Mouse (Mus musculus): ENCODE measurements at regions not wholly inside any gene's neighbourhood (a gene's known extent, or its start where the extent isn't known, plus 50 kb on each side); places are given as distances from the start of the nearest gene placed in this dataset.
A peak's percentile ranks its signal among the peaks of the same experiment; 100 is the strongest.

- no peak for DNase-seq (ENCODE audit: extremely low read depth, insufficient read length, low spot score)
Observed at GRCm38 (mm10) chr10:17485049-17485449, 238.0 kb upstream of the Cited2 start.

GRCm38 (mm10) chr10:17485515-17485914 lies 237.5 kb upstream of the Cited2 start:
- DNase-seq (ENCODE audit: extremely low read depth, insufficient read length, low spot score) = no peak

GRCm38 (mm10) chr10:17486011-17486410 lies 237.0 kb upstream of the Cited2 start:
- no peak for DNase-seq (ENCODE audit: extremely low read depth, insufficient read length, low spot score)

DNA sequence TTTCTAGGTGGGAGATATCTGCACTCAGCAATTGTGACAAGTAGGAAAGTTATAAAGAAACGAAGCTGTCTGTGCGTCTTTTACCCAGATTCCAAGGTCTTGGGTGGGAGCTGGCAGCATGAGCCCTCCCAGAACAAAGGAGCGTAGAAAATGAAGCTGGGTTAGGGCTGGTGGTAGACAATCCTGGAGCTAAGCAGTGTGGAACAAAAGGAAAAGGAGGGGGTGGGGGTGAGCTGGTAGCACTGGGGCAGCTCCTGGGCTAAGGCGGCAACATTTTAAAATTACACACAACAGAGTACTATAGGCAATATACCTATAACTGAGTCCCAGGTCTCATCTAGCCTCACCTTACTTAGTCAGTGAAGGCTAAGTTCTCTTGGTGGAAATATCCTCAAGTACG lies 235.6 kb upstream of the Cited2 start:
- DNase-seq (ENCODE audit: extremely low read depth, insufficient read length, low spot score) = no peak

GRCm38 (mm10) chr10:17491611-17492305 lies 231.3 kb upstream of the Cited2 start:
- no peak for DNase-seq (ENCODE audit: extremely low read depth, insufficient read length, low spot score)

GRCm38 (mm10) chr10:17493137-17493536 lies 229.9 kb upstream of the Cited2 start:
- no peak for DNase-seq (ENCODE audit: extremely low read depth, insufficient read length, low spot score)

DNA sequence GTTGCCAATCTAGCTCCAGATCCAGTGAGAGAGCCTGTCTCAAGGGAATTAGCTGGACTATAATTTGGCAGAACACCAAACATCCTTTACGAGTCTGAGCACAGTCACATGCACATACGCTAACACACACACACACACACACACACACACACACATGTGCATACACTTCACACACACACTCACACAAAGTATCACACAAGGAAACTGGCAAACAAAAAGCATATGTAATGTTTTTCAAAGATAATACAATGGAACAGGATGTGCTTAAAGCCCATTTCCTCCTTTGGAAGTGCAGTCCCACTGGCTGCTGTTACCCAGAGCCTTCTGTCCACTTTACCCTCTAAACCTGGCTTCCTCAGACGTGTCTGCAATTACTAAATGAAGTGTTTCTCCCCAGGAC lies 226.2 kb upstream of the Cited2 start:
- no peak for DNase-seq (ENCODE audit: extremely low read depth, insufficient read length, low spot score)

- no peak for DNase-seq (ENCODE audit: extremely low read depth, insufficient read length, low spot score)
Observed at GRCm38 (mm10) chr10:17510626-17511193, 212.3 kb upstream of the Cited2 start.

DNA sequence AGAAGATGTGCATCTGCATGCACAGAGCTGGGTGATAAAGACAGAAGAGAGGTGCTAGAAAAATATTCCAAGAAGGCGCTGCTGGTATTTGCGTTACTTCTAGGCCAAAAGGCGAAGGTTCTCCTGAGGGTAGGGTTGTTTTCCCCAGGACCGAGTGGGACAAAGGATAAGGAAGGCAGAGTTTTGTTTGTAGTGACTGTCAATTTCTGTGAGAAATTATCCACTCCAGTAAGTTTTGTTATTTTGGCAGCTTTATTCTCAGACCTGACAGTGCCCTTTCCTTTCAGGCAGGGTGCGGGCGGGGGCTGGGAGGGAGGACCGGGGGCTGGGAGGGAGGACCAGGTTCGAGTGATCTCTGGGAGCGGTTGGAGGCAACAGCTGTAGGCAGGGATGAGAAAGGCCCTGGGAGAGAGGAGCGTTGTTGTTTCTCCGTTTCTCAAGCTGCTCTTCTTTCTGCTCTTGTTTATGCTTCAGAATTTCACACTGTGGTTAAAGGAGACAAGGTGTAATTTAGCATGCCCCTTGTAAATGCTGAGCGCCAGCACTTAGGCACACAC lies 211.2 kb upstream of the Cited2 start:
- DNase-seq (ENCODE audit: extremely low read depth, insufficient read length, low spot score) = no peak

DNA sequence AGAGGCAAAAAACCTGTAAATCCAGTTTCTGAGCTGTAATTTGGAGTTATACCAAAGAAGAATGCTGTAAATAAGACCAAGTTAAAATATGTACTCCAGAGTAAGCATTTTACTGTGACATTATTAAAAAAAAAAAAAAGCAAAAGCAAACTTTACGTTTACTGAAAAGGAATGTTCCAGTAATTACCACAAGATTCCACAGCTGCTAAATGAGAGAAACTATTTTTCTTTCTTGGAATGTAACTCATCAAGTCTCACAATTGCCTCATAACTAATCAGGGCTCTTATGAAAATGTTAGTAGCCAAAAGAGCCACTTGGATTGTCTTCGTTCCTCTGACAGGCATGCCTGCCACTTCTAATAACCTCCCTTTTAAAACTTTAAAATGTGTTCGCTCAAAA lies 210.5 kb upstream of the Cited2 start:
- DNase-seq (ENCODE audit: extremely low read depth, insufficient read length, low spot score) = no peak

- no peak for DNase-seq (ENCODE audit: extremely low read depth, insufficient read length, low spot score)
Observed at GRCm38 (mm10) chr10:17513756-17514155, 209.3 kb upstream of the Cited2 start.

- DNase-seq (ENCODE audit: extremely low read depth, insufficient read length, low spot score) = no peak
Observed at GRCm38 (mm10) chr10:17516068-17516467, 206.9 kb upstream of the Cited2 start.

DNA sequence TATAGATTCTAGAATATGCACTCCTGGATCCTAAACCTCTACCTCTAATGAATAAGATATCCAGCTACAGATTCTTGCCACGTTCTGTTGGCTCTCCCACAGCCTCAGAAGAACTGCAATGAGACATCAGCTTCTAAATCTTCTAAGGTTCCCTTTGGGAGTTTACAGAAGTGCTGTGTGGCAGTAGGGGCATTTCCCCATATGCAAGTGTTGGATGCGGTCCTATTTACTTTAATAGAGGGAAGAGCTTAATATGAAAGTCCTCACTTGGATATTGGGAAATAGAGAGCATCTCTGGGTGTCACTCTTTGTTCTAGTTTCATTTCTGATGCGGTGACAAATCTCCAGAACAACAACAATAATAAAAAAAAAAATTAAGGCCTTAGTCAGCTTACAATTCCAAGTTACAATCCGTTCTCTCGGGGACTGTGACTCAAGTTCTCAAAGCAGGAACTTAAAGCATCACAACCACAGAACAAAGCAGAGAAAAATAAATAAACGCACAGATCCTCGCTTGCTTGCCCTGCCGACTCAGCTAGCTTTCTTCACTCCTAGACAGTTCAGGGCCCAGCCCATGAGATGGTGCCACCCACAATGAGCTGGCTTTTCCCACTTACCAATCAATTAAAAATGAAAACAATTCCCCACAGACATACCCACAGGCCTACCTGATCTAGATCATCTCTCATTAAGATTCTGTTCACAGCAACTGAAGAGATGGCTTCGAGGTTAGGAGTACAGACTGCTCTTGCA lies 204.4 kb upstream of the Cited2 start:
- peak; percentile 34 for DNase-seq (ENCODE audit: extremely low read depth, insufficient read length, low spot score)

GRCm38 (mm10) chr10:17522026-17522541 lies 200.9 kb upstream of the Cited2 start:
- DNase-seq (ENCODE audit: extremely low read depth, insufficient read length, low spot score) = no peak

GRCm38 (mm10) chr10:17523558-17524328 lies 199.3 kb upstream of the Cited2 start:
- DNase-seq (ENCODE audit: extremely low read depth, insufficient read length, low spot score) = no peak

- no peak for DNase-seq (ENCODE audit: extremely low read depth, insufficient read length, low spot score)
Observed at GRCm38 (mm10) chr10:17527151-17527737, 195.8 kb upstream of the Cited2 start.

DNA sequence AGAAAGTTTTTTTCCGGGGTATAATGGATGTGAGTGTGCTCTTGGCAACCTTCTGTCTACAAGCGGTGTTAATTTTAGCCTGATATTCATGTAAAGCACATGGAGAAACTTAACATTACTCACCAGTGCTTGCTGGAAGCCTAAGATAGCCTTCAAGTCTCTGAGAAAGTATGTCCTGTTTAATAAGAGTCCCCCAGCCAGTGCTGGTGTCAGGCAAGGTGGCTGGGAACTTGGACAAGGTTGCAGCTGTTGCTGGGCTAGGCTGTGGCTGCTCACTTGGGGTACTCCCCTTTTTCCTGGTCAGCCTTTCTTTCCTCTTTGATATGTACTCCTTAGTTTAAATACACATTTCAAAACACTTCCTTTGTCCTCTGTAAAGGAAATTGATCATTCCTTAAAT lies 194.9 kb upstream of the Cited2 start:
- DNase-seq (ENCODE audit: extremely low read depth, insufficient read length, low spot score) = no peak

DNA sequence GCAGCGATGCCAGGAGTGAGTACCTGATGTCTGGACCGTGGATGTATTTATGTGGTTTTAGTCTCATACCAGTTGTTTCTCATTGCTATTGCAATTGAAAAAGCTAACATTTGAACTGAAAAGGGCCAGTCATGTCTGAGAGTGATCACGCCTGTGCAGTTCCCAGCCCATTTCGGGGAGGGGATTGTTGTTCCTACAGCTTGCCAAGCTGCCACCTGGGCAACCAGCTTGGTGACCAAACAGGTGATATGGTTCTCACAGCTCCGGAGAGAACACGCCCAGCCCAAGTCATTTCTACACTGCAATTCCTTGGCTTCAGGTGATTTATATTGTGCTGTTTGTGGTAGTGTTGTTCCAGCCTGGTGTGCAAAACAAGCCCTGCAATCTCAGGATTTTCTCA lies 194.2 kb upstream of the Cited2 start:
- no peak for DNase-seq (ENCODE audit: extremely low read depth, insufficient read length, low spot score)

GRCm38 (mm10) chr10:17529851-17530509 lies 193.0 kb upstream of the Cited2 start:
- no peak for DNase-seq (ENCODE audit: extremely low read depth, insufficient read length, low spot score)

GRCm38 (mm10) chr10:17531021-17531420 lies 192.0 kb upstream of the Cited2 start:
- DNase-seq (ENCODE audit: extremely low read depth, insufficient read length, low spot score) = peak; percentile 34

Data from 3134 (cell line).